Mouse (Mus musculus) embryonic fibroblast, embryonic 13.5 days (primary cell): Measurements from ENCODE around the gene Calcoco1. TPM values are rescaled to one million over a fixed set of nuclear protein-coding genes. Genes with fewer than 3 reads are reported as not detected.

Experiments
- H3K27ac ChIP-seq: 2 replicates; pipeline ENCODE4 v1.5.1; 2012; ENCODE audit warnings: low read length, control low read depth, inconsistent platforms; ENCODE audit not compliant: insufficient read depth
- H3K4me1 ChIP-seq: 2 replicates; pipeline ENCODE4 v1.6.1; 2011; ENCODE audit warnings: low read length; ENCODE audit not compliant: control insufficient read depth, insufficient read depth
- H3K4me3 ChIP-seq: 2 replicates; pipeline ENCODE4 v1.5.1; 2011; ENCODE audit warnings: mild to moderate bottlenecking, control low read depth, low read length; ENCODE audit not compliant: insufficient read depth
- CTCF ChIP-seq: IDR thresholded peaks from 2 replicates; pipeline ENCODE4 v1.5.1; 2011; ENCODE audit warnings: mild to moderate bottlenecking, control low read depth, low read length, moderate library complexity, borderline replicate concordance; ENCODE audit not compliant: insufficient read depth
- POLR2A ChIP-seq: IDR thresholded peaks from 2 replicates; pipeline ENCODE4 v1.6.1; 2011; ENCODE audit warnings: low read depth, mild to moderate bottlenecking, control low read depth, low read length, moderate library complexity
- polyA plus RNA-seq: library from polyadenylated mRNA; stranded (reverse); fragments of >200 nt; gene quantifications from 2 replicates; pipeline ENCODE4 v1.2.4, GENCODE M21; 2011; ENCODE audit warnings: low read depth; ENCODE audit not compliant: missing spikeins, insufficient read length

Calcoco1 gene
- polyA plus RNA-seq, 1 experiment, result 44.0 TPM

DNA sequence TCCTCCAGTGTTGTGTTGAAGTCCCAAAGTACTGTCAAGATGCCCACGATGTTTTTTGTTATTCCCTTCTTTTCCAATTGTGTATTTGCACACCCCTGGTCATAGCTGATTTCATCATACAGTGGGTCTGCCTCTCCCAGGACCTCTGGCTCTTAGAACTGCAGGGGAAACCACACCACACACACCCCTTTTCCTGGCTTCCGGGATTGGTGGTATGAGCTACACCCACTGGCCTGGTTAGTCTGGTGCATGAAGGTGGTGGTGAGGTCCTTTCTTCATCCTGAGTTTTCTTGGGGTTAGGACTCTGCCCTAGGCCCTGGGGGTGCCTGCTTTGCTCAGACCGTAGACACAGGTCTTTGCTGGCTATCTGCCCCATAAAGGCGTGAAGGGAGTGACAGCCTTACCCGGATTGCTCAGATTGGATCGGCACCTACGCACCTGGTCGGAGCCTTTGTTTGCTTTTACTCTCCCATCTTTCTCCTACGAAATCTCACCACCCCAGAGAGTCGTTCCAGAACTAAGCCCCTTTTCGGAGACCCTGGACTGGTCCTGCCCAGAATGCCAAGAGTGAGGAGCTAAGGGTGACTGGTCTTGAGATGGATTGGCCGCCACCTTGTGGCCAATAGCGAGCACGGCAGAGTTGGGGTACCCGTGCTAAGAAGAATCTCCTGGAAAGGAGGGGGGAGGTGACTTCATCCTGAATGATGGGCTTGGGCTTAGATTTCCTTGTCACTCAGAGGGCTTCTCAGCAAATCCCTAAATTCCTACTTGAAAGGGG, 17.7 kb upstream of the Calcoco1 start:
- Histone ChIP-seq H3K4me1 (no peaks in the 10 kb centered on the region), H3K4me3 (no peak overlapping the region), H3K27ac (no peak overlapping the region)
- no peak for TF ChIP-seq POLR2A
- peak; percentile 84 for TF ChIP-seq CTCF

DNA sequence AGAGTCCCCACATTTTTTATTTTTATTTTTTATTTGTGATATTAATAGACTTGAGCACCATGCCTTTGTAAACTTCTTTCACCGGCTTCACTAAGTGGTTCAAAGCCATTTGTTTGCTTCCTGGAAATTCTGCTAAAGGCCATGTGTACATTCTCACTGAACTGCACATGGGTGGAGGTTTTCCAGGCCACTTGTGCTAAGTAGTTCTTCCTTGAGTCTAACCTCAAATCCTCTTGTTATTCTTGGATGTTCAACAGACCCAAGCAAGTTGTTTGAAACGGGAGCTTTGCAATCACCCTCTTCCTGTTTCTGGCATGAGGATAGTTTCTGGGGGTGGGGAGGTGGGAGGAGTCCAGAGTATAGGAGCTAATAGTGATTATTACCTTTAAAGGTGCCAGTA, 16.5 kb upstream of the Calcoco1 start:
- Histone ChIP-seq H3K4me3 (no peak overlapping the region), H3K27ac (no peak overlapping the region), H3K4me1 (no peaks in the 10 kb centered on the region)
- TF ChIP-seq POLR2A (no peak), CTCF (no peak)

DNA sequence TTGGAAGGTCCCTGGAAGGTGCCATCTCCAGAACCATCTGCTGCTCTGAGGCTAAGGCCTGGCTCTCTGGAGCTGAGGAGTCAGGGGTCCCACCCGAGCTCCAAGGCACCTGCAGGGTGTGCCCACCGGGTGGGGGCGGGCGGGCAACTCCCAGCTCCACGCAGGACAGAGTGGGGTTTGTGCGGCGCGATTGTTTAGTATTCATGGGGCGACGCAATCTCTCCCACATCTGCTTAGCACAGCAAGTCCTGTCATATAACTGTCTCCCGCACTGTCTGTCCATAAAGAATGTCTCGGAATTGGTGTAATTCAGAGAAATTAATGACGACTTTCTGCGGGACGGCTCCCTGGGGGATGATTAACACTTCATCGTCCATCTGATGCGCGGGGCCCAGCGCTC, 15.1 kb upstream of the Calcoco1 start:
- TF ChIP-seq CTCF, result no peak
- TF ChIP-seq POLR2A, result no peak
- no peak overlapping the region for H3K27ac ChIP-seq
- H3K4me1 ChIP-seq, result no peaks in the 10 kb centered on the region
- no peak overlapping the region for H3K4me3 ChIP-seq

DNA sequence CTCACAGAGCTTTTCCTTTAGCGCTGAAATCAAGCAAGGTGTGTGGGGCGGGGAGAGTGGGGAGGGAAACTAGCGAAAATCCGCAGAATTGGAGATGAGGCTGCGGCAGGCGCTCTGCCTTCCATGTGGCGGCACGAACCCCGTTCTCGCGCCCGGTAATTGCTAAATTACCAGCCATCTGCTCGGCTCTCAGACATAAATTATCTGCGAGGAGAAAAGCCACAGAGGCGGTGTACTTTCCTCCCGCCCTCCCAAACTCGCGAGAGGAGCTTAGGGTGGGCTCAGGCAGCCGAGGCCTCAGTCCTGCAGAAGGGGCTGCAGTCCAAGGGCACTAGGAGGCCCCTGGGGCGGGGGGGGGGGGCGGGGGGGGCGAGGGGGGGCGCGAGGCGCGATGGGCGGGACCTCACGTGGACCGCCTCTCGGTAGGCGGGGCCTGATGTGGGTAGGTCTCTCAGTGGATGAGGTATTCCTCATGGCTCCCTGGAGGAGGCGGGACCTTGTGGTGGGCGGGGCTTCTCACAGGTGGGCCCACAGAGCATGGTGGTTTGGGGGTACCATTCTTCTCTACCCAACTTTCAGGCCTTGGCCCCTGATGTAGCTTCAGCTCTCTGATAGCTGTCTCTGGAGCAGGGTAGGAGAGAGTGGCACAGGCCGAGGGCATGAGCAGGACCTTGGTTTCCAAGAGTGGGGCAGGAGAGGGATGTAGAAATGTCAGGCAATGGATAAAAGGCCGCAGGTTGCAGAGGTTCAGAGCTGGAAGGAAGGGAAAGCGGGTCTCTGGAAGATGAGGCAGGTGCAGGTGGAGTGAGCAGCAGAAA, 14.4 kb upstream of the Calcoco1 start:
- Histone ChIP-seq H3K4me3 (no peak overlapping the region), H3K27ac (no peak overlapping the region)

DNA sequence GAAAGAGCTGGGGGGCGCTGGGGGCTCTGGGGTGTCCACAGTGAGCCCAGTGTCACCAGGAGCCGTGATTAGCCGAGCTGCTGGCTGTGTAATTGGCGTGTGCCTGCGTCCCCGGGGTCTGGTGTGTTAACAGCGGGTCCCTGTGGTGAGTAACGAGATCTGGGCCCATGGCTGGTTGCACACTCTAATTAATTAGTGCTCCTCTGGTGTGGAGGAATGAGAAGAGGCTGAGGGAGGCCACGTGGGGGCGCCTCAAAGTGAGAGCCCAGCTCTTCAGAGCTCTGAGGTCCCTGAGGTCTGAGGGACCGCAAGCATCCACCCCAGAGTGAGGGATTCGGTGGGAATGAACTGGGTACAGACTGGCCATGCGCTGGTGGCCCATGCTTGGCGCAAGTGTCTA, 13.1 kb upstream of the Calcoco1 start:
- TF ChIP-seq CTCF (no peak), POLR2A (no peak)
- Histone ChIP-seq H3K4me1 (no peaks in the 10 kb centered on the region), H3K4me3 (no peak overlapping the region), H3K27ac (no peak overlapping the region)

More for the DNA sequence above, 14.4 kb upstream of the Calcoco1 start:
- TF ChIP-seq POLR2A (no peak), CTCF (no peak)
- H3K4me1 ChIP-seq, result no peaks in the 10 kb centered on the region

DNA sequence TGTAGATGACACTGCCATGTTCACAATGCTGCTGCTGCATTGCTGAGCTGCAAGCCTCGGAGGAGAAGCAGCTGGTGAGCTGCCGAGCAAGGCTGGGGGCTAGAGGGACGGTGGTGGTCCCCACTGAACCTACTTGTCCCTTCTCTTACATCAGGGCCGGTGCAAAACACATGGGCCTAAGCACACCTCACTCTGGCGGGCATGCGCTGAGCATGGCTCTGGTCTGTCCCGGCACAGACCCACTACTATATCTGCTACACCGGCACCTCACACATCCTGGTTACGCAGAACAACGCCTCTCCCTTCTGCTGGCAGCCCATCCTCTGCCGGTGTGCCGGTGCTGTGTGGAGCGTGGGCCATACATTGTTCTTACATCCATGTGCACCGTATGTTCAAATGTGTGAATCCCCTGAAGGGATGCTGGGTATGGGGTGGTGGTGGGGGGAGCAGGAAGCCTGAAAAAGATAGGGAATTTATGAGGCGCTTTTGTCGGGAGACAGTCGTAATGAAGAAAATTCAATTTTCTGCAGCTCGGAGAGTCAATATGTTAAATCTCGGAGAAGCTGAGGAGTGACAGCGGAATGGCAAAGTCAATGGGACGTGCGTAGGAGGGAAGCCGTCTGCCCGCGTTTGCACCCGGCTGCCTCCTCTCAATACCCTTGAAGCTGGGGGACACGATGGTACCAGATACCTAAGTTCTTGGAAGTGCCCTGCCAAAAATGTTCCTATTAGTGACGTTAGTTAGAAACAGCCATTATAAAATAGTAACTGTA, 12.0 kb upstream of the Calcoco1 start:
- TF ChIP-seq POLR2A, result no peak
- TF ChIP-seq CTCF, result no peak
- no peak overlapping the region for H3K4me3 ChIP-seq
- H3K4me1 ChIP-seq, result no peaks in the 10 kb centered on the region
- H3K27ac ChIP-seq, result no peak overlapping the region

DNA sequence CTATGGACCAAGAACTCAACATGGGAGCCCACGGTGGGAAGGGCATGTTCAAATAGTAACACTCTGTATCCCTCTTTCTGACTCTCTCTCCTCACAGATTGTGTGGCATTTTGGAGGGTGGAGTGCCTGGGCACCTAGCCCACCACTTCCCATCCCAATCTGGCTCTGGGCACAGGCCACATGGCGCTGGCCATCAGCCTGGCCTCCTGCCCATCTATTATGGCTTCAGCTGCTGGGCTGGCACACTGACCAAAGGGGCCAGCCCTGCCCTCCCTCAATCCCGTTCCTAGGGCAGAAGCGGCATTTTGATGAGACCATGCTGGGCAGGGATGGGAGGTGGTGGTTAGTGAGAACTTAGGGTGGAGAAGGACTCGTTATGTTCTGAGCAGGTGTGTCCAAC, 11.3 kb upstream of the Calcoco1 start:
- TF ChIP-seq CTCF (no peak), POLR2A (no peak)
- Histone ChIP-seq H3K27ac (no peak overlapping the region), H3K4me1 (no peaks in the 10 kb centered on the region), H3K4me3 (no peak overlapping the region)

DNA sequence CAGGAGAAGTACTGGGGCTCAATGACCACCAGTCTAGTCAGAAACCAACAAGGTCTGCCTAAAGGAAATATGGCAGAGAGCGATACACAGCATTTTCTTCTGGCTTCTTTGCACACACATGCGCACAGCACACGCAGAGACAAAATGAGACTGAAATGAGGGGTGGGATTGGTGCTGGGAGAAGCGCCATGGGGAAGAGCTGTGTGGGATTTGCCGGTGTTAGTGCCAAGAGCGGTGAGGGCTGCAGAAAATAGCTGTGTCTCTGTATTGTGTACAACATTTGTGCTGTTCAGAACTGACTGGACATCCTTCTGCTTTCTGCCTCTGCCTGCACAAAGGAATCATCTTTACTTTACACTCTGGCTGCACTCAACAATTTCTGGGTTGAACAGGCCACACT, 10.4 kb upstream of the Calcoco1 start:
- Histone ChIP-seq H3K4me3 (no peak overlapping the region), H3K4me1 (no peaks in the 10 kb centered on the region), H3K27ac (no peak overlapping the region)
- no peak for TF ChIP-seq CTCF
- TF ChIP-seq POLR2A, result no peak

DNA sequence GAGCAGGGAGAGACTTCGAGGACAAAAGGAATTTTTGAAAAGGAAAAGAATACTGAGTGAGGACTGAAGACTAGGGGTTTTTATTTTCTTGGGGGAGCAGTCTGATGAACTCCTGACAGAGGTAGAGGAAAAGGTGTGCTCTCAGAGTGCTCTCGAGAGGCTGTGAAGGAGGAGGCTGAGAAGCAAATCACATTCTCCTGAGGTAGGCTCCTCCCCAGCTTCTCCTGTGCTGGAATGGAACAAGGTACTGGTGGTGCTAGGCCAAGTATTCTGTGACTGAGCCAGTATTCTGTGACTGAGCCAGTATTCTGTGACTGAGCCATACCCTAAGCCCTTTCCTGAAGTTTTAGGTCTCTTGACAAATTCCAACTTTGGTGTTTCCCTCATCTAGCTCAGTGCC, 6.0 kb upstream of the Calcoco1 start:
- no peak overlapping the region for H3K4me3 ChIP-seq
- H3K27ac ChIP-seq, result no peak overlapping the region
- TF ChIP-seq CTCF (no peak), POLR2A (no peak)
- no peaks in the 10 kb centered on the region for H3K4me1 ChIP-seq
